Mouse (Mus musculus) E14TG2a.4 (cell line): ENCODE measurements around the gene Pdzd2.

Experiments used
- H3K27me3 ChIP-seq: 2 replicates; pipeline ENCODE4 v1.6.1; 2014; ENCODE audit warnings: low read length, control low read depth; ENCODE audit not compliant: insufficient read depth
- H3K36me3 ChIP-seq: 2 replicates; pipeline ENCODE4 v1.6.1; 2014; ENCODE audit warnings: low read length, control low read depth; ENCODE audit not compliant: insufficient read depth
- H3K4me1 ChIP-seq: replicated peaks from 2 replicates; pipeline ENCODE4 v1.6.1; 2014; ENCODE audit warnings: low read depth, low read length, control low read depth
- H3K4me3 ChIP-seq: replicated peaks from 2 replicates; pipeline ENCODE4 v1.5.1; 2014; ENCODE audit warnings: mild to moderate bottlenecking, low read length
- H3K9me3 ChIP-seq: 2 replicates; pipeline ENCODE4 v1.6.1; 2014; ENCODE audit warnings: low read length, control low read depth
- CTCF ChIP-seq: conservative IDR thresholded peaks from 2 replicates; pipeline ENCODE4 v1.5.1; 2014; ENCODE audit warnings: low read length
- NANOG ChIP-seq: IDR thresholded peaks from 2 replicates; pipeline ENCODE4 v1.6.1; 2014; ENCODE audit warnings: borderline replicate concordance, low read length, mixed read lengths
- POU5F1 ChIP-seq: IDR thresholded peaks from 2 replicates; pipeline ENCODE4 v1.6.1; 2014; ENCODE audit warnings: low read length, borderline replicate concordance

Pdzd2 gene

DNA sequence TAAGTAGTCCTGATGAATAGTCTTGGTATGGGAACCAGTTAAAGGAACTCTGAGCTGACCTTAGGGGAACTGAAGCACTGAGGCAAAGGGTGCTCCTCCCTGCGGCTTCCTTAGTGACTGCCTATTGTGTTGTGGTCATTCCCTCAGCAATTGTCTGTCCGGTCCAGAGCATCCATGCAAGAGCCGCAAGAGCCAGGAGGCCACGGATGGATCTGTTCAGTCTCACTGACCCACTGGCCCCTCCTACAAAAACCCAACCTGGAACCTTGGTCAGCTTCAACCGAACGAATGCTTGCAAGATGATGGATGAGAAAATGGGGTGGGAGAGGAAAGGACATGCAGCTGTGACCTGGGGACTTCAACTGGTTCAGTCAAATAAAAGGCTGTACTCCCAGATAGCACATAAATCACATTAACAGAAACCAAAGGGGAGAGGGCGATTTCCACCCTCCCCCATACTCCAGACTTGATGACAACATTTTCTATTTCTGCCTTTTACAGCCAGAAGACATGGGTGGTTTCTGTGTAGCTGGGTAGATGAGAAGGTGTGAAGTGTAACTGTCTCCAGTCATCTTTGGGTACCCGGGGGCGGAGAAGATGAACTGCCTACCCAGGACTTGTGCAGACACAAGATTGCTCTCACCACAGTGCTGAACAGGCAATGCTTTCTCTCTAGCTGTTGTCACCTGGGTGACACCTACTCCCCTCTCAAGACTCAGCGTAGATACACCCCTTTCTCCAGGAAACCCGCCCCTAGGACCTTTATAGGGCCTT lies 181.9 kb downstream of the Pdzd2 start:
- TF ChIP-seq CTCF (no peak), POU5F1 (no peak), NANOG (no peak)
- Histone ChIP-seq H3K36me3 (no peaks in the 10 kb centered on the region), H3K27me3 (no peaks in the 10 kb centered on the region), H3K9me3 (no peaks in the 10 kb centered on the region), H3K4me1 (peaks cover 7% of the 10 kb centered on the region), H3K4me3 (no peak overlapping the region)

DNA sequence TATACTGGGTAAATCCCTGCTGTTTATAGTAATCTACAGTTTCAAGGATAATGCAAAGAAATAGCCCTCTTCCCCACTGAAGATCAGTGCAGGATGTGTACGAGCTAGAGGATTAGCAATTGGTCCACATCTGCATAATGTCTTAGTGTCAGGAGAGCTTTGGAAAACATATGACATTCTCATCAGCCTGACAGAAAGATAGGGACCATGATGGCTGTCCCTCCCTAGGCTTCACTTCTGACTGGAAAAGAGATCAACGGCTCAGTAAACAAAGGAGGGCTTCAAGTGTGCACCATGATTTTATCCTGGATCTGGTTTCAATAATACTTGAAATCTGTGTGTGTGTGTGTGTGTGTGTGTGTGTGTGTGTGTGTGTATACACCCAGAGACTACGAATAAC lies 186.5 kb downstream of the Pdzd2 start:
- H3K4me3 ChIP-seq = no peak overlapping the region
- H3K9me3 ChIP-seq = no peaks in the 10 kb centered on the region
- H3K27me3 ChIP-seq = no peaks in the 10 kb centered on the region
- H3K4me1 ChIP-seq = peaks cover 38% of the 10 kb centered on the region
- no peaks in the 10 kb centered on the region for H3K36me3 ChIP-seq
- TF ChIP-seq CTCF = no peak
- no peak for TF ChIP-seq POU5F1
- TF ChIP-seq NANOG = no peak

DNA sequence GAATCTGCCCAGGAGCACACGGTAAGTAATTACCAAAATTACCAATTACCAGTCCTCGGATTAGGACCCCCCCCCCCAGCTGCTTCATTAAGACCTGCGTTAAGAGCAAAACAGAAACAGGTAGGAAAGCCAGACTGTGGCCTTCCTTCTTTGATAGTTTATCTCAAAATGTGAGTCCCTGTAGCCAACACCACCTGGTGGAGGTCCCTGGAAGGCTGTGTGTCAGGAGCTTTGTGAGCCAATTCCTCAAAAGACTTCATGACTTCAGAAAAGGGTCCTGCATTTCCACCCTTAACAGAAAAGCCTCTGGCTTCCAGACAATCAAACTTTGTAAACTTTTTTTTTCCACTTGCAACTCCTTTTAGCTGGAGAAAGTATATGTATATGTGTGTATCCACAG lies 188.8 kb downstream of the Pdzd2 start:
- no peaks in the 10 kb centered on the region for H3K9me3 ChIP-seq
- peak overlapping the region; percentile 75 for H3K4me3 ChIP-seq
- H3K27me3 ChIP-seq = no peaks in the 10 kb centered on the region
- TF ChIP-seq CTCF = no peak; the same call in 1 of the 2 replicates
- TF ChIP-seq NANOG = no peak
- TF ChIP-seq POU5F1 = no peak
- peaks cover 61% of the 10 kb centered on the region for H3K4me1 ChIP-seq
- no peaks in the 10 kb centered on the region for H3K36me3 ChIP-seq

GRCm38 (mm10) chr15:12550376-12550775 lies 189.3 kb downstream of the Pdzd2 start:
- Histone ChIP-seq H3K36me3 (no peaks in the 10 kb centered on the region), H3K4me3 (peak overlapping the region; percentile 75), H3K4me1 (peaks cover 66% of the 10 kb centered on the region), H3K27me3 (no peaks in the 10 kb centered on the region), H3K9me3 (no peaks in the 10 kb centered on the region)
- no peak for TF ChIP-seq POU5F1
- TF ChIP-seq NANOG = no peak
- TF ChIP-seq CTCF = no peak

GRCm38 (mm10) chr15:12549919-12550305 lies 189.8 kb downstream of the Pdzd2 start:
- Histone ChIP-seq H3K27me3 (no peaks in the 10 kb centered on the region), H3K4me1 (peaks cover 69% of the 10 kb centered on the region), H3K9me3 (no peaks in the 10 kb centered on the region), H3K4me3 (peak overlapping the region; percentile 75), H3K36me3 (no peaks in the 10 kb centered on the region)
- TF ChIP-seq NANOG (no peak), CTCF (no peak), POU5F1 (no peak)

DNA sequence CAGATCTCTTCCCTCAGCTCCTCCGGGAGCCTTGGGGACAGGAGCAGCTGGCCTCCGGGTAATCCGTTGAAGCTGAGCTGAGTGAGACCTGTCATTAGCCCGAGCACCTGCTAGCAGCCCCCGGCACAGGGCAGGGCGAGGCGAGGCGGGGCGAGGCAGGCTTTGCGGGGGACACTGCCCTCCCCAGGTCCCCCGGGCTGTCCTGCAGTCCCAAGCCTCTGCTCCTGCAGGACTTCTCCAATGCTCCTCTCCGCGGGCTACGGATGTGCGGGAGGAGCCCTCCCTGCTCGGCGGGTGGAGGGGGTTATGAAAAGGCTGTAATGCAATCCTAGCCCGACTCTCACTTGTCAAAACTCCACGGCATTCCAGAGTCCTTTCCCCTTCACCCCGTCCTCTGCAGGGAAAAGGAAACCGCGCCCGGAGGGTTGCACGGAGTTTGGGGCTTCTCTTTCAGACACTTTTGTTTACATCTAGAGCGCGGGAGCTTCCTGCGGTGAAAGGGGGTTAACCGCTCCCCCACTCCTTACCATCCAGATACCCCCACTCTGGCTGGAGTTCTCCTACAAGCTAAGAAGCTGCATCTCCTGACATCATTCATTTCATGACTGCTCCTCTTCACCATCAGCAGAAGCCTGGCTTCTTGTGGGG lies 190.3 kb downstream of the Pdzd2 start:
- Histone ChIP-seq H3K4me3 (peak overlapping the region; percentile 75), H3K36me3 (no peaks in the 10 kb centered on the region), H3K4me1 (peaks cover 70% of the 10 kb centered on the region), H3K9me3 (no peaks in the 10 kb centered on the region), H3K27me3 (no peaks in the 10 kb centered on the region)
- TF ChIP-seq NANOG = no peak
- TF ChIP-seq CTCF = no peak
- no peak for TF ChIP-seq POU5F1

DNA sequence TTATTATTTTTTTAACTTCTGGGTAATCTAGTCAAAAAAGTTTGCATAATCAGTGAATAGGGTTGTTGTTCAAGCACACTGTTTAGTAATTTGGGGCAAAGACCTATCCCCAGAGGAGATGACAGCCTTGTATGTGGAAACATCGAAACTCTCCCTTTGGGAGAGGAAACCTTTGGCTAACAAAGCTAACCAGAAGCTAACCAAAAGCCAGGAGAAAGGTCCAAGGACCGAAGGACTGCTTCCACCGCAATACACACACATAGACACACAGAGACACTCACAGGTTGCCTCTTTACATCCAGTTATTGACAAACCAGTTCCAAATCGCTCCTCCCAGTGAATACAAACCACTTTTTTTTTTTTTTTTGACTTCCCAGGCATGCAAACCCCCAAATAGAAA lies 191.0 kb downstream of the Pdzd2 start:
- no peaks in the 10 kb centered on the region for H3K9me3 ChIP-seq
- H3K36me3 ChIP-seq = no peaks in the 10 kb centered on the region
- TF ChIP-seq NANOG (no peak), POU5F1 (no peak), CTCF (no peak)
- H3K4me3 ChIP-seq = peak overlapping the region; percentile 75
- peaks cover 77% of the 10 kb centered on the region for H3K4me1 ChIP-seq
- H3K27me3 ChIP-seq = no peaks in the 10 kb centered on the region

DNA sequence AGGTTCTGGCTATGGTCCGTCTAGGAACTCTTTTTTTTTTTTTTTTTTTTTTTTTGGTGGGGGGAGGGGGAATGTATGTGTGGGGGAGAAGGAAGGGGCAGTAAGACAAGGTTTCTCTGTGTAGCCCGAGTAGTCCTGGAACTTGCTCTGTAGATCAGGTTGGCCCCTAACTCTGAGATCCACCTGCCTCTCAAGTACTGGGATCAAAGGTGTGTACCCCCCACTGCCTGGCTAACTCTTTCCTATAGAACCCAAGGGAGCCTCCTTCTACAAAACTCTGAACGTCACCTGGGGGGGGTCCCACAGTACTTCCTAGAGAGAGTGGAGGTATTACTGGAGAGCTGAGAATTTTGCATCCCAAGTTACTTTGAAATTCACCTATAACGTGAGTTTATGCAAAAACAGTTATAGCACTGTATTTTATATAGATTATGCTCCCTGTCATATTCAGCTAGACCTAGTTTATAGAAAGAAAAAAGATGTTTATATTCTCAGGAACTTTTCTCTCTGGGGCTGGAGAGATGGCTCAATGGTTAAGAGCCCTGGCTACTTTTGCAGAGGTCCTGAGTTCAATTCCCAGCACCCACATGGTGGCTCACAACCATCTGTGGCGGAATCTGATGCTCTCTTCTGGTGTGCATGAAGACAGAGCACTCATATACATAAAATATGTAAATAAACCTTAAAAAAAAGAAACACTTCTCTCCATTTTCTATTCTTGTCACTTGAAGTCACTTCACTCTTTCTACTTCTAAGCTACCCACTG lies 191.9 kb downstream of the Pdzd2 start:
- H3K4me3 ChIP-seq = no peak overlapping the region
- TF ChIP-seq NANOG (no peak), POU5F1 (no peak), CTCF (no peak)
- no peaks in the 10 kb centered on the region for H3K36me3 ChIP-seq
- H3K9me3 ChIP-seq = no peaks in the 10 kb centered on the region
- H3K4me1 ChIP-seq = peaks cover 82% of the 10 kb centered on the region
- no peaks in the 10 kb centered on the region for H3K27me3 ChIP-seq
